ENCODE assay signal across 10 mouse cellular contexts in genomic region chr16:38361933-38362332, GRCm38 (mm10). TPM values are rescaled to one million over a fixed set of nuclear protein-coding genes. Genes with fewer than 3 reads are reported as not detected.
DNase-seq lines count a peak whose midpoint lies in the region; ATAC-seq and TF ChIP-seq lines count a peak whose summit lies in the region.
"Had no signal": no experiment of that assay in that cellular context is flagged by ENCODE, and none has a peak within 500 bp of the region (broad histone marks: within the 10 kb centered on the region; RNA-seq: fewer than 3 reads in every experiment).

Gene Popdc2, plus strand, starts transcription at chr16:38362209.

- 0 out of 2 replicates have a peak within 1 kb of the TSS, but pooled peaks have one; percentile 4 for H3K27ac ChIP-seq in small intestine, adult 2 months (ENCODE audit: insufficient read depth, low read depth, low read length)
- H3K27ac ChIP-seq in layer of hippocampus, adult 2 months = no peak within 1 kb of the TSS
- H3K27ac ChIP-seq in midbrain, embryonic 16.5 days (ENCODE audit: low read length) = no peak within 1 kb of the TSS
- H3K27ac ChIP-seq: neural tube, embryonic 13.5 days had no signal

- peak within 1 kb of the TSS; percentile 48 for H3K4me3 ChIP-seq in megakaryocyte, embryonic 14.5 days (replicated peaks)
- H3K4me3 ChIP-seq in small intestine, adult 2 months (ENCODE audit: low read depth, low read length) = peak within 1 kb of the TSS; percentile 34
- H3K4me3 ChIP-seq in layer of hippocampus, adult 2 months = no peak within 1 kb of the TSS
- H3K4me3 ChIP-seq in midbrain, embryonic 16.5 days (ENCODE audit: low read depth, low read length) = no peak within 1 kb of the TSS
- H3K4me3 ChIP-seq: neural tube, embryonic 13.5 days had no signal

- H3K4me1 ChIP-seq in megakaryocyte, embryonic 14.5 days = peaks cover 80% of the 10 kb centered on the region
- peaks cover 3% of the 10 kb centered on the region; the same call in 1 of the 2 replicates for H3K4me1 ChIP-seq in small intestine, adult 2 months (ENCODE audit: control insufficient read depth, insufficient read depth, insufficient read length, low read length)
- H3K4me1 ChIP-seq in midbrain, embryonic 16.5 days (ENCODE audit: control insufficient read depth, insufficient read depth, low read length) = no peaks in the 10 kb centered on the region

- no peaks in the 10 kb centered on the region for H3K27me3 ChIP-seq in megakaryocyte, embryonic 14.5 days (replicated peaks)
- no peaks in the 10 kb centered on the region for H3K27me3 ChIP-seq in small intestine, adult 2 months (ENCODE audit: control insufficient read depth, insufficient read depth, low read length)
- no peaks in the 10 kb centered on the region for H3K27me3 ChIP-seq in midbrain, embryonic 16.5 days (ENCODE audit: control insufficient read depth, insufficient read depth, low read depth, low read length)
- H3K27me3 ChIP-seq: neural tube, embryonic 13.5 days had no signal

- no peak for ATAC-seq in megakaryocyte, adult 5-6 weeks (ENCODE audit: poor library complexity, severe bottlenecking)
- ATAC-seq in midbrain, embryonic 16.5 days = no peak

- no peak within 1 kb of the TSS for H3K4me2 ChIP-seq in midbrain, embryonic 16.5 days (ENCODE audit: low read length)
- H3K4me2 ChIP-seq: neural tube, embryonic 13.5 days had no signal

- 41% methylated on average over 10 of the region's 10 CpGs for WGBS in large intestine, adult 2 months
- WGBS in small intestine, adult 2 months = 56% methylated on average over 10 of the region's 10 CpGs
- 63% methylated on average over 10 of the region's 10 CpGs for WGBS in midbrain, embryonic 16.5 days

- no peak for TF ChIP-seq CTCF in small intestine, adult 2 months (IDR thresholded peaks at IDR 0.05; ENCODE audit: extremely low read depth, insufficient read length, insufficient replicate concordance, low read depth, low read length)
- no peak for TF ChIP-seq CTCF in layer of hippocampus, adult 2 months (conservative IDR thresholded peaks at IDR 0.05)

- no peak within 1 kb of the TSS for H3K9ac ChIP-seq in midbrain, embryonic 16.5 days (ENCODE audit: low read depth, low read length)
- H3K9ac ChIP-seq: neural tube, embryonic 13.5 days had no signal

- H3K36me3 ChIP-seq in megakaryocyte, embryonic 14.5 days (replicated peaks; ENCODE audit: low read length) = peaks cover 63% of the 10 kb centered on the region
- no peaks in the 10 kb centered on the region; the same call in 1 of the 2 replicates for H3K36me3 ChIP-seq in small intestine, adult 2 months (ENCODE audit: control insufficient read depth, insufficient read depth, low read length)
- no peaks in the 10 kb centered on the region for H3K36me3 ChIP-seq in midbrain, embryonic 16.5 days (ENCODE audit: control insufficient read depth, insufficient read depth, low read length)

- no peaks in the 10 kb centered on the region for H3K9me3 ChIP-seq in megakaryocyte, embryonic 14.5 days
- no peaks in the 10 kb centered on the region for H3K9me3 ChIP-seq in midbrain, embryonic 16.5 days (replicated peaks; ENCODE audit: control insufficient read depth, low read length, poor library complexity, severe bottlenecking)
- H3K9me3 ChIP-seq: neural tube, embryonic 13.5 days had no signal

- no peak for TF ChIP-seq POLR2A in small intestine, adult 2 months (IDR thresholded peaks at IDR 0.05; ENCODE audit: low read depth, low read length)

- peak; percentile 84 to 91 for DNase-seq in heart, adult 18-20 months
- DNase-seq in large intestine, adult 2 months (ENCODE audit: low read depth, low spot score) = no peak
- no peak for DNase-seq in cerebellum, postnatal 14 days
- DNase-seq in layer of hippocampus, adult 2 months (ENCODE audit: low spot score in 2 of 2) = no peak
- DNase-seq: thymus, postnatal 25 days had no signal

RNA-seq across cellular contexts. Expression of gene Popdc2, which starts in this region (rescaled TPM):
- polyA plus RNA-seq in megakaryocyte, embryonic 14.5 days (2012; ENCODE audit: insufficient read depth, low replicate concordance) = 2.8 and 5.0 TPM in 2 replicates
- total RNA-seq in megakaryocyte, adult 5-6 weeks (2015) = 0.38 and 3.9 TPM in 2 replicates
- 1.8 TPM in 1 of 2 replicates, not detected in the other for total RNA-seq in megakaryocyte, adult 5-6 weeks (2017)
- 100 to 1,000 TPM; 515 to 590 TPM for total RNA-seq in heart, adult 18-20 months (2021)
- polyA plus RNA-seq in large intestine, adult 2 months (2012; rRNA removed) = 16.9 and 18.7 TPM in 2 replicates
- polyA plus RNA-seq in small intestine, adult 2 months (2012; rRNA removed) = 6.5 and 7.7 TPM in 2 replicates
- under 1 TPM; 0.44 to 0.49 TPM for total RNA-seq in layer of hippocampus, adult 2 months (2021)
- 0.47 and 0.83 TPM in 2 replicates for polyA plus RNA-seq in midbrain, embryonic 16.5 days (2015; fragmentation: Nextera tagmentation; extraction: Ambion mirVana)

Comparison
In these comparisons a context has a peak if more than half of its experiments do, and no peak if none do; other contexts are left out.
1. RNA of gene Popdc2 (total RNA-seq): 515 to 590 TPM in heart, adult 18-20 months; 0.44 to 0.49 TPM in layer of hippocampus, adult 2 months and 0.38 to 3.9 TPM in megakaryocyte, adult 5-6 weeks; every median in the first group is over 100 times any median in the second.
2. H3K4me3 ChIP-seq: peak in megakaryocyte, embryonic 14.5 days (single experiment) and small intestine, adult 2 months (single experiment); none in layer of hippocampus, adult 2 months (single experiment) and midbrain, embryonic 16.5 days (single experiment).
3. DNase-seq: peak in heart, adult 18-20 months (2 of 2); none in large intestine, adult 2 months (single experiment), cerebellum, postnatal 14 days (0 of 2) and layer of hippocampus, adult 2 months (0 of 2).